Mouse (Mus musculus): Measurements from ENCODE around the gene Acox1.

GRCm38 (mm10) chr11:116234901-116235300, 36.1 kb upstream of the Acox1 start:
- no peak for TF ChIP-seq POLR2A (IDR thresholded peaks at IDR 0.05; ENCODE audit: borderline replicate concordance, extremely low read depth, low read depth, low read length)
- no peak for TF ChIP-seq CTCF (IDR thresholded peaks at IDR 0.05; ENCODE audit: insufficient read depth, low read length)
